Mouse (Mus musculus): ENCODE measurements at regions not wholly inside any gene's neighbourhood (a gene's known extent, or its start where the extent isn't known, plus 50 kb on each side); places are given as distances from the start of the nearest gene placed in this dataset.

DNA sequence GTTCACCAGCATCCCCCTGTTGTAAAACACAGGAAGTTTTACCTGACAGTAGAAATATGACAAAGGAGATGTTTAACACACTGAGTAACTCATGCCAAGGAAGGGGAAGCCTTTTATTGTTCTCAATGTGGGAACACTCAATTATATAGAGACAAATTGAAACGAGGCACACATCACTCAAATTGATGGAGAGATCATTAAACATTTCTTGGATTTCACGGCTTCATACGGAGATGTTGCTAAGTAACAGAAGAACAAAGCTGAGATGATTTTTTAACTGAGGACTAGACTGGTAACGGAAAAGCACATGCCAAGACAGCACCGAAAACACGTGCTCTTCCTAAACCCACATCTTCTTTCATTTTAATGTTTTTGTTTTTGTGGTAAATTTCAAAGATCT is 437.0 kb upstream of the Intu start:
- DNase-seq: no peak

DNA sequence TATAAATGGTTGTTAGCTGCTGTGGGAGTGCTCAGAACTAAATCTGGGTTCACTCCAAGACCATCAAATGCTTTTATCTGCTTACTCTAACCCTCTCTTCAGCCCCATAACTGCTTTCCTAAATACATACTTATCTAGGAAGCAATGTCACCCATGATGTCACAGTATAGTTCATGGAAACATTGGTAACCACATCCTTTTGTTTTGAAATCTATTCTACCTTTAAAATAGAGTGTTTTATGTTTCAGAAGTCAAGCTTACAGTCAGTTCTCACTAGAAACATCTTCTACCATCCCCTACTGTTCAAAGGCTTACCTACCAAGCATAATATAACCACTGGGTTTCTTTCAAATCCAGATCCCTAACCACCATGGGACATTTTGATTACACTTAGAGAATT is 436.4 kb upstream of the Intu start:
- no peak for DNase-seq

DNA sequence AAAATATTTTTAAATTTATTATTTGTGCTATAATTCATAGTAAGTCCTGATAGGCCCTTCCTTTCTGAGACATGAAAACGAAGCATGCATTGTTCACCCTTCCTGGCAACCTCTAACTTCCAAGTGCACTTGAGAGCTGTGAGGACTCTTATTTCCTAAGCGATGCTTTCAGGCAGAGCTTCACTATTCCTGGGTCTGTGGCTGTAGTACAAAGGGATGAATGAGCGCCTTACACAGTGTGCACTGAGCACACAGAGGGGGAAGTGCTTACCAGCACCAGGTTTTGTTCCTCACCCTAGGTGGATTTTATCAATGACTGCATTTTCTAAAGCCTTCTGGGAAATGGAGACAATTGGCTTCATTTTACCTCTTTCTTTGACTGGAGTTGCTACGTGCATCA is 428.4 kb upstream of the Intu start:
- DNase-seq: no peak

DNA sequence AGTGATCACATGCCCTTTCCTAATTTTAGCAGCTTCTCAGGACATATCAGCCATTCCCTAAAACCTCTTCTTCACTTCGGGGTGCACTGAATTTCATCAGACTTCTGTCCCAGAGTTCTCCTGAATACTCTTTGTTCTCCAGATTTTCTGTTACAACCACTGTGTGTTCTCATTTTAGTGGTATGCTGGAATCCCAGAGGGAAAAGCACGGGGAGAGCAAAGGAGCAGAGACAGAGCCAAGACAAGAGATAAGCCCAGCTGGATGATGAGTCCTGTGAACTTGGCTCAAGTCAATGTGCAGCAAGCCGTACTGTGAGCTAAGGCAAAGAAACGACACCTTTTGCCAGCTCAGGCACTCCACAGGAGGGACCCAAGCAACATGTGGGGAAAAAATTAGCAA is 416.3 kb upstream of the Intu start:
- no peak for DNase-seq

DNA sequence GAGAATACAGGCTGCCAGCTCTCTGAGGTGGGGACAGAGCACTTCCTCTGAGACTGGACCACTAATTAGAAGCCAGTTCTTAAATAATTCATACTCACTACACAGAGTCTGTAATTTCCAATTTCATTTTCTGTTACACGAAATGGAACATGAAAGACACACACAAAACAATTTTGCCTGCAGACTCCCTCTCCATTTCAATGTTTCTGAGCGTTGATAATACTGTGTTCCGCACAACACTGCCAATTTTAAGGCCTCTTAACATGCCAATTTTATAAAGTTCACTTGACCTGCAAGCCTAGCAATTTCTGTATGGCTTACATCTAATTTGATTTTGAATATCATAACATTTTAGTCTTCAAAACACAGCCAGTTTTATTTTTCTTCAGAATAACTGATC is 412.5 kb upstream of the Intu start:
- no peak for DNase-seq

DNA sequence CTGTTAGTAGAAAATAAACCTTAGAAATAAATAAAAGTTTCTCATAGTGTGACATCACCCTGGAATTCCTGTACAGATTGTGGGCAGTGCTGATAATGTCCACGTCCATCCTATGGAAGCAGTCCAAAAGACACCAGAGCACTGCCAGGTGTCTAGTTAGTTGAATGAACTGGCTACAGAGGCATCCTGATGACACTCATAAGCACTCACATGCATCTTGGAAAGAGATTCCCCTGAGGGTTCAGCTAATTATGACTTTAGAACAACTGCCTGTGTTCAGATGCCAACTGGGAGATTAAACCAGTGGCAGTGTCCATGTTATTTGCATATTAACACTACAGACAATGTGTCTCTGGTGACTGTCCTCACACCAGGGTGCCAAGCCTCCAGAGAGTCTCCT is 411.6 kb upstream of the Intu start:
- peak; percentile 44 for DNase-seq

DNA sequence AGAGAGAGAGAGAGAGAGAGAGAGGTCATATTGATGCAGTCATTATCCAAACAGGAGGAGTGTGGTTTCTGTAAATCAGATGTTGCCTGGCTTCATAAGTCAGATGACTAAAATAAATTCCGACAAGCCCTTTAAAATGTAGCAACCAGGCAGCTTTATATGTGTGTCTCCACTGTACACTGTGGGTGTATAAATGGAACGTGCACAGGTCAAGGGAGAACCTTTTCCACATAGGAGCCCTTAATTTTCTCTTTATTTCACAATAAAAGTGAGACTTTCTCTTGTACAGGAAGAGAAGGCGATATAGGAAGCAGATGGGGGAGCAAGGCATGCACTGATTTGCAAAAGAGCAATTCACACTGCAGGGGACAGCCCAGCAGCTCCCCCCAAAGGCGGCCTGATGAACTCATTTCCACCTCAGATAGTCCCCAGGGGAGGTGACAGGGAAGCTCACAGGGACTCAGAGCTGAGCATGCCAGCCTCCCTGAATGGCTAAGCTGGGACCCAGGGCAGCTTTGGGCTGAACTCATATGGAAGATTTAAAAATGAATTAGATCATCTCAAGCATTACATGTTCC is 410.7 kb upstream of the Intu start:
- peak; percentile 62 for DNase-seq

DNA sequence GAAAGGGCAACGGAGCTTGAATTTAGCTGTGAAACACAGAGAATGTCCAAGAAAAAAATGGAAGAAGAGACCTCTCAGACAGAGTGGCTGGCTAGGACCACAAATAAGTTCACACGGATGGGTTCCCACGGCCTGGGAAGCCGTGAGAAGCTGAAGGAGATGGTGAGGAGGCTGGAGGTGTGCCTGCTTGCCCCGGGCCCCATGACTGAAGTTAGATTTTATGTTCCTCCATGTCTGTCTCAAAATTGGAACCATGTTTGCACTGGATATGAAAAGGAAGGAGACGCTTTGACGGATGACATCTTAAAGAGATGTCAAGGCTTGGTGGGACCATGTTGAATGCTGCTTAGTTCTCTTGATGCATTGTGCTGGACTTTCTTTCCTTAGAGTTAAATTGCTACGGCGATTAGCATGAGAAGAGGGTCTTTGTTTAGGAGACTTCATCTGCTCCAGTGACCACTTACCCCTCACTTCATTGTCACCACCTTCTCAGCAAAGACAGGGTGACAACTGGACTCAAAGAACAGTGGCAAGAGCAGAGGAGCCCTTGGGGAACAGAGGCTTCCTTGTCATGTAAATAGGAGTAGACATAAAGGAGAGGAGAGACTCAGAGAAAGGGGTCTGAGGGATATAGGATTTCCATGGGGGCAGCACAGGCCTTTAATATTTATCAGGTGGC is 407.4 kb upstream of the Intu start:
- DNase-seq: no peak

DNA sequence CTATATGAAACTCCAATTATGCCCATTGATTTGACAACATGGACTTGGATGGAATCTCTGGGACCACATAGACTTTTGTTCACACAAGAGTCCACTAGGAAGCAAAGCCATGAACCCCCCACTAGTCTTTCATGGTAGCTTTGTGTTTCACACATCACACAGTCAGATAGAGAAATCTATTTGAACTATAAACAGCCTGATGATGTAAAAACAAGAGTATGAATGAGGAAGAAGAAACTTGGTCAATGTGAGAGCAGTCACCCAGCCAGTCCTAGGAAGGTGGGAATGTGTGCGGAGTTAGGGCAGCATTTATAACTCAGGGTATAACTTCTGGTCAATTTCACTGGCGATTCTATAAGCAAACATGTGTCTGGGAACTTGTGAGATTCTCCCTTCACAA is 404.2 kb upstream of the Intu start:
- no peak for DNase-seq

DNA sequence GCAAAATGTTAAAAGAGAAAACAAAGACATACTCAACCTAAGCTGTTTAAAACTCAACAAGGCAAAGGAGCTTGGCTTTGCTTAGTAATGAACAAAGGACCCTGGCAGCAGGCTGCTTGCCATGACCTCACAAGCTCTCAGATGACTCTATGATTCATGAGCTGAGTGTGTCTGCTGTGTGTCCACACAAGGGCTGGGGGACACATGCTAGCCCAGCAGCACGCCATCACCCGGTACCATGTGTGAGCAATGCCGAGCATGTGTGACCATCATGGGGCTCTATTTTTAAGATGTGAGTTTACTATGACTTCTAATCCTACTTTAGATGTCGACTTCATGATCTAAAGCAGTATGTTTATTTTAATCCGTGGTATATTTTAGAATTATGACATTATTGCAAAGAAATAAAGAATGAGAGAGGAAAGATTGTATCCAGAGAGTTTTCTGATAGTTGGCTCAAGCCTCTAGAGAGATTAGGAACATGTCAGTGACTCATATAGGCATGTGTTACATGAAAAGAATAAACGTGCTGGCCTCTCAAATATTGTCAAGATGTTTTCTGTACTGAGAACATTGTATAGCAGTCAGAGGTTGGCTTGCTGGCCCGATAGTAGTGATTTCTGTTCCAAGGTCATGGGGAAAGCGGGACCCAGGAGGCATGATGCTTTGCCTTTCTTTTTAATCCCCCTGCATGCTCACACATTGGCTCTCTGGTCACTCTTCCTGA is 400.1 kb upstream of the Intu start:
- no peak for DNase-seq

DNA sequence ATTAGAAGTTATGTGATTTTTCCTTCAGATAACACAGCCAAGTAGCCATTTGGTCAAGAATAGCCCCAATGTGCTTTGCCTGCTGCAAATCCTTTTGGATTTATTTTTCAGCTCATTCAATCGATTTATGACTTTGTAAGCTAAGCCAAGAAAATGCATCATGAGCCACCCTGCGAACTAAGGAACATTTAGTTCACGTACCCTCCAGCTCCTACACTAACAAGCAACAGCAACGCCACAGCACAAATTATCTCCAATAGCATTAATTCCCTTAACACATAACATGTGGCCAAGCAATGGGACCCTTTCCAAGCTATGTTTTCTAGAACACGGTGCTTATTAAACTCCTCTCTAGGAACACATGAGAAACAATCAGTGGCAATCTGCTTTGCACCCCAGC is 392.4 kb upstream of the Intu start:
- no peak for DNase-seq

DNA sequence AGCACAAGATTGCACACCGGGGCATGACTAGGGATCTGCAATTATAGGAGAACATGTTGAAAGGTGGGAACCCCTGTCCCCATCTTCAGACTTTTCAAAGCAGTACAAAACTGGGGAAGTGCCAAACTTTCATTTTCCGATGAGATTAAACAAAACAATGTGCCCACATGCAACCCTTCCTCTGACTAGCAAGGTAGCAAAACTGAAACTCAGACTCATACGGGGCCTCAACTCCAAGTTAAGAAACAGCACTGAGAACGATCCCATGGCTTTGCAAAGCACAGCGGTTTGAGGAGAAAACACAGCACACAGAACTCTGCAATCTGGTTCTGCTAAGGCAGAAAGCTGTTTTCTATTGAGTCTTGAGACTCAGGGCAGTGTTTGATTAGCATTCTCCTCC is 388.9 kb upstream of the Intu start:
- no peak for DNase-seq

DNA sequence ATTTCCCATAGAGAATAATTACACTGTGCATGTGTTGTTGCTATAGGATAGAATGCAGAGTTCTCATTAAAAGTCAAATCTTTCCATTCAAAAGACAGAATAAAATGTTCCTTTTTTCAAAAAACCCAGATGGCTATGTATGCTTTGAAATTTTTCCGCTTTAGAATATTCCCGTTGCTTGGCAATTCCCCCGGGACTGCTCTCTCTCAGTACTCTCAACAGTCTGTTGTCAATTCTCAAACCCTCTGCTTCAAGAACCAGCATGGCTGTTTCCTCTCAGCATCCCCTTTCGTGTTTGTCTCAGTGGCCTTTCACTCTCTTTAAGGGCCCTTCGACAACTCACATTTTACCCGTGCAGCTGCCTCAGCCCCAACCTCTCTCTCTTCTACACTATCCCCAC is 372.5 kb upstream of the Intu start:
- DNase-seq: no peak

DNA sequence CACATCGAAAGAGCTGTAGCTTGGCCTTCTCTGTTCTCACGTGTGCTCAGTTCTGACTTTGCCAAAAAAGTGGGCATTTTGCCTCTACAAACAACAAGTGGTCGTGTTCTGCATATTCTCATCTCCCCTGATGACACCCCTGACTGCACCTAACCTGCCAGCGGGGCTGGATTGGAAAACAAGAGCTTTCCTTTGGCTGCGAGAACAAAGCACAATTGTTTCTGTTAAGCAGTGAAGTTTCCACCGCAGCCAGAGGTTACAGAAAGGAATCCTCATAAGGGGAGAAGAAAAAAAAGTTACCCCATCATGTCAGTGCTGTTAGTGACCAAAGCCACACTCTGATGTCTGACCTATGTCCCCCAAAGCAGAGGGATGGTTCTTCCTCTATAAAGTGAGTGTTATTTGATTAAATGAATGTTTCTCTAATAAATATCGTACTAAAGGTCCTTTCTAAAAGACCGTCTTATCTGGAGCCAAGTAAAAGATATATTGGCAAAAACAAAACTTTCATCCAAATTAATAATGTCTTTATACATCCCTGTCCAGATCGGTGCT is 371.4 kb upstream of the Intu start:
- no peak for DNase-seq

DNA sequence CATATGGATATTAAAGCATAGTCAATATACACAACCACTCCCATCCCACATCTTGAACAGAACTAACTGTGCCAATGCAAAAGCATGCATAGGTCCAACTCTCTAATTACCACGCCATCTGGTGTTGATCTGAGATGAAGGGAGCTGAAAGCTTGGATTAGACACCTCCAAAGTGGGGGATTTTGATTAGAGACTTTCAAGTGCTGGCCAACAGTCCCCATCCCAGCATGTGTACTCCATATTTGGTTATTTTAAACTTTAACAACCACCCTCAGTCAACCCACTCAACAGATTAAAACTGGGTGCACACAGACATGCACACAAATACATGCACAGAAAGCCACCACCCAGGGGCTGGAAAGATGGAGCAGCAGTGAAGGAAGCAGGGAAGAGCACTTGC is 366.9 kb upstream of the Intu start:
- DNase-seq: no peak

DNA sequence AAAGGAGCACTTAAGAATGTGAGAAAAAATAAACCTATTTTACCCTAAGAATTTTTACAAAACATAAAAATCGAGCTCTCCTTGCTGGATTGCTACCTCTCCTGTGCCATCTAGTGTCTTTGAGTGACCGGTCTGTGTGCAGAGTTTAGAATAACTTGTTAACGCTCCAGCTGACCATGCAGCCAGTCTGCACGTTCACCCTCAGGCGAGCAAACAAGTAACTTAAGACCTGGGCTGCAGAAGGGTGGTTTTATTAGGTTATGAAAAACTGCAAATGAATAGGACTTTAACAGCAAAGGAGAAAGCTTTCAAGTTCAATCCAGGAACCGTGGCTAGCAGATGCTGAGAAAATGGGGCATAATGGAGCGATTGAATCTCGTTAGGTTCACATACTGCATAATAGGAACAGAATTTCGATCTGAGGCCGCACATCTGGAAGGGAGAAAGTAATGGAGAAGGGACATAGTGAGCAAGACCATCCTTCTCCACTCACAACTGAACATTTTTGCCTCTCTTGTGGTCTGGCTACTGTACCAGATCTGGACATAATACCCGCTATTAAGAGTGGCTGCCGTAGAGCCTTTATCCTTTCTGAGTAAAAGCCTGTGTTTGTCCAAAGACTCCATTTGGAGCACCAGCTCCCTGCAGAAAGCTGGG is 363.0 kb upstream of the Intu start:
- peak; percentile 2 for DNase-seq

DNA sequence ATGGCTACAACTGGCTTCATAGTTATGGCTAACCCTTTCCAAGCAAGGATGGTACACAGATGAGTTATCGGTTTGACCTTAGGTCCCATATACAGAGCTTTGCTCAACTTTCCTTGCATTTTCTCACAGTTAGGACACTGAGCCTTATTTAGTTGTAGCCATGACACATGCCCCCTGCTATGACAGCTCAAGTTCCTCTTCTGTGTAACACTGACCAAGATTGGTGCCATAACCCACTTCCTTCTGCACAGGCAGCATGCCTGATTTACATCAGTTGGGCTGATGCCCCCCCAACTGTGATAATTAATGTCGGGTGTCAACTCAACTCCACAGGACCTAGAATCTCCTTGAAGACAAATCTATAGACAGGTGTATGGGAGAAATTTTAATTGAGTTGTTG is 361.5 kb upstream of the Intu start:
- DNase-seq: no peak

DNA sequence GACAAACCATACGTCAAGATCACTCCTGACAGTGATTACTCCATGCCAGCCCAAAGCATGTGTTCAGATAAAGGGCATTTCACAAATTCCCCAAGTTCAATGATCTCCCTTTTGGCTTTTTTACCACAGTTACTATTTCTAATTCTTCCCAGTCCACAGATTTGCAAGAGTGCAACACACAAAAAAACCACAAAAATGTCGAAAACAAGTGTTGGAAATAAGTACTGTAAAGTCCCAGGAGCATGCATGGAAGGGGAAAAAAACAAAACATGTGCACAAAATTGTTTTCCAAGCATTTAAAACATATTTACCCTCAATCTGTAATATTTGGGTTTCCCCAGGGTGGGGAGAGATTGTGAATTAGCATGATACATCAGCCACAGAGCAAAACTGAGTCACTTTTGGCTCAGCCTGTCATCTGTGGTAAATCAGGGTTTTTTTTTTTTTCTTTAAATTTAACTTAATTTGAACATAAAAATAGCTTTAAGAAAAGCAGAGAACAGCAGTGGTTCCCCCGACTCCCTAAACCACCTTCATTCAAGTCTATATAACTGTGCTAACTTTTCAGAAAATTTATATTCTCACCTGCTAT is 351.3 kb upstream of the Intu start:
- DNase-seq: no peak

DNA sequence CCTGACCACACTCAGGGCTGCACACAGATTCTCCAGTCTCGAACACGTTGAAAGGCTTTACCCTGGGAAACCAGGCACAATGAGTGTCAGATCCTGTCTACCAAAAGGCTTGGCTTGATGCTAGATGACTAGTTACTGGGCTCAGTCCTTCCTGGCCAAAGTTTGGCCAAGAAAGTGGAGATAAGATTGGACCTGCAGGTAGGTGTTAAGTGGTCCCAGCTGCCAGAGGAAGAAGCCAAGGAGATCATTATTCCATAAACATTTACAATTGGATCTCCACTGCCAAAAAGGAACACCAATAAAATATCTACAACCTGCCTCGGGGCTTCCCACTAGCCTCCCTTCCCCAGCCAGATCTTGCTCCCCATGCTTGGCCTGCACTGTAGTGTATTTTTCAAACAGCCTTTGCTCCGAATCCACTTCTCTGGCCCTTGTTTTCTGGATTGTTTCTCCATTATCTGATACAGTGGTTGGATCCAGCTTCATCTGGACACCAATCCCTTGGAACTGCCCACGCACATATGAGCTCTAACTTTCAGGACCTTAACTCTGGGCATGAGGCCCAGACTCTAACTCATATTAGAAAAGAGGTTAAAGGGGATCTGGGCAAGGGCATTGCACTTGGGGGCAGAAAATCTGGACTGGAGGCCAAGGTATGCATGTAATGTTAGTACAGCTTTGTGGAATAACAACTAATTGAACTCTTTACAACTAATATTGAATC is 345.3 kb upstream of the Intu start:
- DNase-seq: no peak

DNA sequence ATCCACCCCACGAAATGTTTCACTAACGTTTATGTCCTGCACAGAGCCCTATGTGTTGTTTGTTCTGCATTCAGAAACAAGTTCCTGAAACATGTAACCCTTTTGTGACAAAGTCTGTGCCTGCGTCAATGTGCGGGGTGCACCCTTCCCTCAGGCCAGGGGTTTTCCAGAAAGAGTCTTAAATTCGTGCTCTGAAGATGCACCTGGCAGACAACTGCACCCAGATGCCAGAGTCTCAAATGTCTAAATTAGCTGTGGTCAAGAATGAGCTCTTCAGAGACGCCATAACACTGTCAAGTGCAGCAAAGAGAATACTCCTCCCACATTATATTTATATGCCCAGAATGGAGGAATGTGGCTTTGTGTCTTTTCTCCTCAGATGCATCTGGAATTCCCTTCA is 341.6 kb upstream of the Intu start:
- DNase-seq: no peak

DNA sequence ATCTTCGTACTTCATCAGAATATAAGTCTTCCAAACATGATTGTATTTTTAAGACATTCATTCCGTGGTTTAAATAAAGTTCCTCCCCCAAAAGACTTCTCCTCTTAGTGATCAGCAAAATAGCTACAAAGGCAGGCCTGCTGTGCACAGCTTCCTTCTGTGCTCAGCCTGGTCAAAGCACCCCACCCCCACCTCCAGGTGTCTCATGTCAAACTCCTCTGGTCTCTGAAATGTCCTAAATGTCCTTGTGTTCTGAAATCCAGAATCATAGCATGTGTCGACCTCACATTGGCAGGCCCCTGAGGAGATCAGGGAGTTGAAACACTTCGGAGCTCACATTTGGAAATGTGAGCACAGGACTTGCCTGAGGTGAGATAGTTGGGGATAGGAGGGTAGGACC is 341.1 kb upstream of the Intu start:
- no peak for DNase-seq

DNA sequence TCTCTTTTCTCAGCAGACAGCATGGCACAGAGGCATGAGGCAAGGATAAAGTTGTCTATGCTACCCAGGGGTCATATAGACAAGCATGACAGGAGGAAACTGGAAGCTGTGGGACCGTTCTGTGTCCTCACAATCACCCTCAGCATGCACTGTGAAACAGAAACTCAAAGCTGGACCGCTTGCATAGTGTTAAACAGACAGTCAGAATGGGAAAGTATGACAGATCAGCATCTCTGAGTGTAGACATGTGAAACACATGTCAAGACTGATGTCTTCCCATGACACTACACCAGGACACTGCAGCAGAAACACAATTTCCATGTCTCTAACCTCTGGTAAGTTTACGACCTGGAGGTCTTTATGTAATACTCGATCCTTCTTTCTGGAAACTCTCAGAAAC is 330.9 kb upstream of the Intu start:
- no peak for DNase-seq

DNA sequence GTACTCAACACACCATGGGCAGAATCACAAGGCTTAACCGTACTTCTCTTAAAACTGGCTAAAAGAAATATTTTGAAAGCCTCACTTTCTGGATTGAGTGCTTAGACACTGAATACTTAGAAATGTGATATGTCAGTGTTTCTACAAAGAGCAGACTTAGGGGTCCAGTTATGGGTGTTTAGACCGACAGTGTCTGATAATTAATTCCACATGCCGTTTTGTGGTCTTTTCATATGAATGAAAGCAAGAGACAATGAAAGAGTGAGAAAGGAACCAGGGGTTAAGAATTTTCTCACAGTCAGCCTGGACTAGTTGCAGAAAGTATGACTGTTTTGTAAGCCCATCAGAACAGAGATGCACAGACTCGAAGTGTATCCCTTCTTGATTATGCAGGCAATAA is 324.8 kb upstream of the Intu start:
- DNase-seq: no peak

Data from retina, postnatal 1 day (tissue).